Mouse (Mus musculus) bone marrow, adult 2 months (tissue): ENCODE results near the gene Esam. TPM values are rescaled to one million over a fixed set of nuclear protein-coding genes. Genes with fewer than 3 reads are reported as not detected.
A peak's percentile ranks its signal among the peaks of the same experiment; 100 is the strongest.

ENCODE experiments used
- H3K27ac ChIP-seq: fragments of 200-500 bp; 2 replicates; pipeline ENCODE4 v1.5.1; 2012; ENCODE audit warnings: low read depth, mild to moderate bottlenecking, control low read depth, inconsistent platforms, low read length; ENCODE audit not compliant: control insufficient read depth, poor library complexity, insufficient read depth
- H3K4me1 ChIP-seq: fragments of 200-500 bp; 2 replicates; pipeline ENCODE4 v1.6.1; 2011; ENCODE audit warnings: low read length; ENCODE audit not compliant: control insufficient read depth, insufficient read depth
- H3K4me3 ChIP-seq: fragments of 200-500 bp; replicated peaks from 2 replicates; pipeline ENCODE3; 2011; ENCODE audit warnings: mild to moderate bottlenecking, low read depth, low read length, control low read depth; ENCODE audit not compliant: control insufficient read depth
- CTCF ChIP-seq: fragments of 200-500 bp; IDR thresholded peaks from 2 replicates; pipeline ENCODE4 v1.5.1; 2011; ENCODE audit warnings: low read length, control low read depth; ENCODE audit not compliant: control insufficient read depth, insufficient read depth
- POLR2A ChIP-seq: fragments of 200-500 bp; IDR thresholded peaks from 2 replicates; pipeline ENCODE4 v1.6.1; 2011; ENCODE audit warnings: low read depth, mild to moderate bottlenecking, control low read depth, low read length, borderline replicate concordance; ENCODE audit not compliant: control insufficient read depth
- WGBS: fragments of 180-500 bp; shearing (Covaris S2); methylation state at CpG from one replicate; pipeline ENCODE4 v1.1.7; 2018; 5-methylcytosine and 5-hydroxymethylcytosine counted together
- polyA plus RNA-seq: library from polyadenylated mRNA; stranded (reverse); fragments of >200 nt; gene quantifications from 2 replicates; pipeline ENCODE4 v1.2.4, GENCODE M21; 2011; ENCODE audit warnings: low replicate concordance; ENCODE audit not compliant: missing spikeins, insufficient read depth, insufficient read length

Gene Esam
- polyA plus RNA-seq, 1 experiment, result 10.8 TPM

DNA sequence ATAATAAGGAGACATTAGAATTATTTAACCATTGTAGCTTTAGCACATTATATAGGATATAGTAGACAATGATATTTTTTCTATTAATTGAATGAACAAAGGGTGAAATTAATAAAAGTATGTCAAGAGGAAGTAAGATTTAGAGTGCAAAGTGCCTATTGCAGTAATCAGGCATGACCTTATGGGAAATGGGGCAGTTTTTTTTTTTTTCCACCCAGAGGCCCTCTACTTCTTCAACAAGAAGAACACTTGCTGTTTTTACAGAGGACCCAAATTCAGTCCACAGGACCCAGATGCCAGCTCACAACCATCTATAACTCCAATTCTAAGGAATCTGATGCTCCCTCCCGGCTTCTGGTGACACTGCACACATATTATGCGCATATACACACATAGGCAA lies 32.7 kb downstream of the Esam start:
- Histone ChIP-seq H3K27ac (no peak overlapping the region), H3K4me3 (no peak overlapping the region), H3K4me1 (no peaks in the 10 kb centered on the region)
- WGBS, result 91% methylated on average over 2 of the region's 2 CpGs
- no peak for TF ChIP-seq POLR2A
- TF ChIP-seq CTCF, result no peak

DNA sequence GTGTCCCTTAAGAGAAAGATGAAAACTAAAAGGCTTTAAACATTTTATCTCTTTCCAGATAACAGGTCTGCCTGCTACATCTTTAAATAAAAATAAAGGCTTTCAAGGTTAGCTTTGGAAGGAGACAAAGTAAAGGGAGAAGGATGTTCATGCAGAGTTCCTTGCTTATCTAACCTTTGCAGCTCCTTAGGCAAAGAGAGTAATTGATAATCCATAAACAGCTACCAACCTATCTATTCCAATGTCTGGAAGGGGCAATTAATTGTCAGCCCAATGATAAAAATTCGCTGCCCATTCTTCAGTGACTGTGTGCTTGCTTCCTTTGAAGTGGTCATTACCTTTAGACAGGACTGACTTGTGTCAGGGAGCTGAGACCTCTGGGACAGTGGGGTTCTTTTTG lies 35.9 kb downstream of the Esam start:
- H3K27ac ChIP-seq, result no peak overlapping the region
- TF ChIP-seq POLR2A (no peak), CTCF (no peak)
- H3K4me1 ChIP-seq, result no peaks in the 10 kb centered on the region; the same call in 1 of the 2 replicates
- H3K4me3 ChIP-seq, result no peak overlapping the region
- 63% methylated on average over 1 of the region's 1 CpGs for WGBS

DNA sequence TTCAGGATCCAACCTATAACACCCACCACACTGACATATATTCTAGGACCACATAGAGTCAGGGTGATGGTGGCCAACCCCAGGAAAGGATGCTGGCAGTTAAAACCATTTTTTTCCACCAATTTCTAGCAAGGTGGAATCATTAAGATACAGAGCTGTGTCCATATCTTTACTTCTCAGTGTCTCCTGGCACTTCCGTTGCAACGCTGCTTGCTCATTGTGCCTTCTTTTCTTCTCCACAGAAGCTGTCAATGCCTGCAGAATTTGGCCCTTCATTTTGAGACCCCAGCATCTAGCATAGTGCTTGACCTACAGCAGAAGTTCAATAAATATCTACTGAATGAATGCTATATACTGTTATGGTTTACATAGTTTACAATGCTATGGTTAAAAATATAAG lies 39.1 kb downstream of the Esam start:
- Histone ChIP-seq H3K27ac (no peak overlapping the region), H3K4me1 (no peaks in the 10 kb centered on the region; the same call in 1 of the 2 replicates), H3K4me3 (no peak overlapping the region)
- 61% methylated on average over 2 of the region's 2 CpGs for WGBS
- TF ChIP-seq CTCF (no peak), POLR2A (no peak)

DNA sequence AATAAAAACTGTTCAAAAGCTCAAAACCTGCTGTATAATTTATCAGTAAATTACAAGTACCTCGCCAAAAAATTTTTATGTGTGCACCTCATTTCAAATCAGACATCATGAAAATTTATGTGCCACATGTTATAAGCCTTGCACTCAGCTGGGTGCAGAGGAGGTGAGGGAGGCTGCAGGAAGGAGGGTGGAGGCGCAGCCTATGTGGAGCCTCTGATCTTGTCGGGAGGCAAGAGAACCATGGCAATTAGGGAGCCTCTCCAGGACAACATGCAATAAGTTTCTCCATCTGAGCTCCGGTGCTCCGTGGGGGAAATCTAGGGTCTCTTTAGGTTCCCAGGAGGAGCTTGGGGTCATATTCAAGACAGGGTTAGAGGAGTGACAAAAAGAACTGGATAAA lies 39.6 kb downstream of the Esam start:
- Histone ChIP-seq H3K27ac (no peak overlapping the region; the same call in 1 of the 2 replicates), H3K4me1 (no peaks in the 10 kb centered on the region; the same call in 1 of the 2 replicates), H3K4me3 (no peak overlapping the region)
- 18% methylated on average over 5 of the region's 5 CpGs for WGBS
- TF ChIP-seq POLR2A (no peak), CTCF (no peak)

DNA sequence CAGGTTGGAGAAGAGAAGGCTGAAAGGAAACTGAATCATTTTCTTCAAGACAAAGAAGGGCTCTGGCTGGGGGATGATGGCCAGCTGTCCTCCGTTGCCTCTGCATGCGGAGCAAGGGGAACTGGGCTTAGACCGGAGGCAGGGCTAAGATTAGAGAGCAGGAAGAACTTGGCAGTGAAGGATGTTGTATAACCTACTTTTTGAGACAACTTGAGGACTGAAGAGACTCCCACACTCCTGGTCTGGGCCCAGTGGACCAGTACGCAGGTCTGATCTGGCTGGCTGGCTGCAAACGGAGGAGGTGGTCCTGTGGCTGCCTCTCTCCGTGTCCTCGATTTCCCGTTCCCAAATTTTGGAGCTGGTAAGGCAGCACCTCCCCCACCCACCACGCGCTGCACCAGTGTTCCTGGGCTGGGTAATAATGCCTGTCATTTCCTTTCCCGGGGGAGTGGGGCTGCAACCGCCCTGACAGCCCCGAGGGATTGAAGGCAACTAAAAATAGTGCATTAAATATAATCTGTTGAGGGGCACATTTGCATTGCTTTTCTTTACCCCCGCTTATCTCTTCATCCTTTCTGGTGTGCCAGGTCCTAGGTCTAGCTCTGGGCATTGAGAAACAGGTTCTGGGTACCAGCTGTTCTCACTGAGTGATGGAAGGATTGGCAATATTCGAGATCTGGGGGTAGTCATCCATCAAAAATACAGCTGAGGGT lies 40.2 kb downstream of the Esam start:
- Histone ChIP-seq H3K27ac (peak overlapping the region; percentile 9; the same call in 1 of the 2 replicates), H3K4me3 (no peak overlapping the region), H3K4me1 (no peaks in the 10 kb centered on the region; the same call in 1 of the 2 replicates)
- WGBS, result 2% methylated on average over 15 of the region's 15 CpGs
- TF ChIP-seq POLR2A, result no peak
- no peak for TF ChIP-seq CTCF

DNA sequence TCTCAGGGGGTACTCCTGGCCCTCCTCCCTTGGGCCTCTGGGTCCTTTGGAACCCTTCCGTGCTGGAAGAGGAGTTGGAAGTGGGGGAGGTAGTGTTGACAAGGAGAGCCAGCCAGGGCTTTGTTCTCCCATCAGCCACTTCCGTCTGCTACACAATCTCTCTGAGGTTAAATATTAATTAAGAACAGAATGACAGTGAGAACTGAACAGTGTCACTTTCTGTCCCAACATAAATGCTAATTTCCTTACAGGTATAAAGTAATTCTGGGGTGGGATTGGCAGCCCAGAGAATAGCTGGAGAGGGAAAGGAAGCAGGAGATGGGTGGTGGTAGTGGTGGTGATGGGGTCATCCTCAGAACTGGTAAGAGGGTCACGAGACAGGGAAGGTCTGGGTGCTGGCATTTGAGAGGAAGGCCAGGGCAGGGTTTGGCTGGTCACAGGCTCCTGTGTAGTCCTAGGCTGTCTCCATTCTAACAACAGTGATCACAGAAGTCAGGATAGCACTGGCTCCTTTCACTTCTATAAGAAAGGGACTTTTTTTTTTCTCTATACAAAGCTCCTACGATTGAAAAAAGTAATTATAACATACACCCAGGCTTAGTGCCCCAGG lies 40.8 kb downstream of the Esam start:
- TF ChIP-seq POLR2A (no peak), CTCF (no peak)
- WGBS, result 24% methylated on average over 4 of the region's 4 CpGs
- Histone ChIP-seq H3K27ac (no peak overlapping the region), H3K4me3 (no peak overlapping the region), H3K4me1 (no peaks in the 10 kb centered on the region; the same call in 1 of the 2 replicates)

DNA sequence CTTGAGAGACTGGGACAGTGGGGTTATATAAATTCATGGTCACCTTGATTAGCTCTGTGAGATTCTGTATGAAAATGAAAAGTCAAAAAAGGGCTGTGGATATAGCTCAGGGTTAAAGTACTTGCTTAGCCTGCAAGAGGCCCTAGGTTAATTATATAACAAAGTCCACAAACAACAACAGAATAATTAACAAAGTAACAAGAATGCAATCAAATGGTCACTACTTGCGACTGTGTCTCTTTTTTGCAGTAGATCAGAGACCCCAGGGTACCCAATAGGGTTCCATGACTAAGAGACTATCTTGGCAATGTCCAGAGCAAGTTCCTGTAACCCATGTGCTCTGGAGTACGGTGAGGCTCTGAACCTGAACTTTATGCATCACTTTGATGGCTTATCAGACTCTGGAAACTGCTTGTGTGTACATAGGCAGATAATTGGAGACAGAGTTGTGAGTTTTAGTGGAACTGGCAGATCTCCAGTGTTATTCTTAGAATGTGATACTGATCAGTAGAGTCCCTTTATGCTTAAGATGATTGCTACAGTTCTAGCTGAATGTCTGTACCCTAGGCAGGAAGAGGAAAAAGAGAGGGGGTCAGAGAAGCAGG lies 41.5 kb downstream of the Esam start:
- 47% methylated on average over 2 of the region's 2 CpGs for WGBS
- no peak for TF ChIP-seq POLR2A
- TF ChIP-seq CTCF, result no peak
- H3K4me1 ChIP-seq, result no peaks in the 10 kb centered on the region; the same call in 1 of the 2 replicates
- no peak overlapping the region for H3K27ac ChIP-seq
- no peak overlapping the region for H3K4me3 ChIP-seq

DNA sequence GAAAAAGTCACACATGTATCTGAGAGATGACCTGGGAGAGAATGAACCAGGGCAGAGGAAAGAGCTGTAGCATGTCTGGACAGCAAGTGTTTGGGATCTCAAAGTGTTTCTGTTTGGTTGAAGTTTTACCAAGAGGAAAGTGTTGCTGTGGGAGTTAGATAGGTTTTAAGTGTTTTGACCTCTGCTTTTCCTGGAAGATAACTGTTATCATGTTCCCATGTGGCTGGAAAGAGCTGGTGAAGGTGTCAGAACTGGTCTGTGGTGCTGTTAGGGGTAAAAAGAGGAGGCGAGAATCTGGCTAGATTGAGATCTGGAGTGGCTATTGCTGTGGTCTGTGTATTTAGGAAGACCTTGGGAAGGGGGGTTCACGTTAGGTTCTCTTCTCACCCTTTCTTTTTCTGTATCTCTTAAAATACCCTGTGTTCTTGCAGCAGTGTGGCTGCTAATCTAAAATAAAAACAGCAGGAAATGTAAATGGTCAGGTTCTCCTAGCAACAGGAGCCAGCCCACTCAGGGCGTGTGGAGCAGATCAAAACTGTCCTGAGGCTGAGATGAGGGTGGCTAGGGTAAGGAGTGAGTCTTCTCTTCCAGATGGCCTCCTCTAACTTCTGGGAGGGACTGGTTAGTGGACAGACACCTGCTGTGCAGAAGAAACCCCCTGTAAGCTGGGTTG lies 44.5 kb downstream of the Esam start:
- 26% methylated on average over 3 of the region's 3 CpGs for WGBS
- TF ChIP-seq POLR2A, result no peak
- no peak for TF ChIP-seq CTCF
- Histone ChIP-seq H3K4me3 (no peak overlapping the region), H3K4me1 (no peaks in the 10 kb centered on the region; the same call in 1 of the 2 replicates), H3K27ac (no peak overlapping the region)
